Mouse (Mus musculus): ENCODE measurements around the gene Asdurf.
"Not testable (repeated sequence)": the region's sequence is repeated elsewhere in the genome, so short reads cannot be mapped to it uniquely, and the experiment has no call there.

The Asdurf gene

DNA sequence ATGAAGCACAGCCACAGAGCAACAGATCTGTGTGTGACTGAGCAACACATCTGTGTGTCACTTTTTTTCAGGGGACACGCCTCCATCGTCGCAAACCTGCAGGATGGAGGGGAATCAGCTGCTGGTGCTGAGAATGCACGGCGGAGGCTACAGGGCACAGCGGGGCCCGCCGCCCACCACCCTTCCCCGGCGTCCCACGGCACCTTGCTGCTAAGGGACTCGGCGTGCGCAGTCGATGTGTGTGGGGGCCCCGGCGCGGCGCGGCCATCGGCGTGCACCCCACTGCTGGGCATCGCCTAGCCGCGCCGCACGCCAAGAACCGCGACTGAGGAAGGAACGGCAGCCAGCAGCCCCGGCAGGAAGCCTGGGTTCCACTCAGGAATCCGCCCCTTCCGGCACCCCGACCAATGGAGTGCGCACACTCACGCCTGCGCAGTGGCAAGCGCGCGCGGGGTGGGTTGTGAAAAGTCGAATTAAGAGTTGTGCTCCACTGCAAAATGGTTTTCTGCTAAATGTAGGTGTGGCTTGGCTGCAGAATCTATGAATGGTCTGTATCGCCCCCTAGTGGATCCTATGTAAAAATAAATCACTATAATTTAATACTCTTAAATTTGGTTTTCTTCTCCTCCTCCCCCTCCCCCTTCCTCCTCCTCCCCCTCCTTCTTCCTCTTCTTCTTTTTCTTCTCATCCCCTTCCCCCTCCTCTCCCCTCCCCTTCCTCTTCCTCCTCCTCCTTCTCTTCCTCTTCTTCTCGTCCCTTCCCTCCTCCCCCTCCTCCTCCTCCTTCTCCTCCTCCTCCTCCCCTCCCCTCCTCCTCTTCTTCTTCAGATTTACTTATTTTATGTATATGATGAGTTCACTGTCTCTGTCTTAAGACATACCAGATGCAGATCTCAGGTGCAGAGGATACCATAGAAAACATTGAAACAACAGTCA, at the start of gene Asdurf, which contains the start of the genes Gm28551 and Asnsd1:
Gene Asdurf, minus strand, starts transcription at position 293 of the 935 bp plus-strand sequence.
Gene Gm28551, minus strand, starts transcription at position 341 of the 935 bp plus-strand sequence.
Gene Asnsd1, minus strand, starts transcription at position 426 of the 935 bp plus-strand sequence.
- DNase-seq (ENCODE audit: low spot score in 2 of 2), result peak; percentile 96 to 97

DNA sequence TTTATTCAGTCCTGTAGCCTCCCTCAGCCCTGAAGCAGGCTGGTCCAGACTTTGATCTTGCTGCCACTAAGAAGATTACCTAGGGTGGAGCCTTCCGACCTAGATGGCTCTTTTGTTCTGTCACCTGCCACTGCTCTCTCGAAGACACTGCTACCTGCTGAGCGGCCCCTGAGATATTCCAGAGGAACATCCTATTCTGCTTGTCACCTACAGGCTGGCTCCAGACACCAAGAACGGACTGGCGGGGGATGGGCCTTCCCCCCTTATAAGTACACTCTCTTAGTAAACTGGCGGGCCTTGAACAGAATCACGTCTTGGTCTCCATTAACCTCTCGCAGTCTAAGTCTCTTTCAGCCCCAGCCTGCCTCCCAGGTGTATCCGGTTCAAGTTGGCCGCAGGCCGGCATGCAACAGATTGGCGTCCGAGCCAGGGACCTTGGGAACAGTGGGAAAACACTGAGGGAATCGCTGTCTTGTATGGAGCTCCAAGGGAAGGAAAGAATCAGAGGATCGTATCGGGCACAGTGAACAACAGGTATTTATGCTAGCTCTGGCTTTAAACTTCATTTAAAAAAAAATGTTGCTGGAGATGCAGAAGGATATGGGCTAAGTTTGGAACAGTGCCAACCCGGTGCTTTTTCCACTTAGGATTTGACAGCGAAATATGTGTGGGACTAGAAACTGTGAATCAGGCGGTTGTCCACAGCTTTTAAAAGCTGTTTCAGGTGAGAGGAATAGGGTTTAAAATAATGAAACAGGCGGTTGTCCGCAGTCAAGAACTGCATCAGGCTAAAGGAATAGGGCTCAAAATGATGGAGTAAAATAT, 41.7 kb upstream of the Asdurf start:
- DNase-seq (ENCODE audit: low spot score in 2 of 2), result peak; percentile 9 to 10

DNA sequence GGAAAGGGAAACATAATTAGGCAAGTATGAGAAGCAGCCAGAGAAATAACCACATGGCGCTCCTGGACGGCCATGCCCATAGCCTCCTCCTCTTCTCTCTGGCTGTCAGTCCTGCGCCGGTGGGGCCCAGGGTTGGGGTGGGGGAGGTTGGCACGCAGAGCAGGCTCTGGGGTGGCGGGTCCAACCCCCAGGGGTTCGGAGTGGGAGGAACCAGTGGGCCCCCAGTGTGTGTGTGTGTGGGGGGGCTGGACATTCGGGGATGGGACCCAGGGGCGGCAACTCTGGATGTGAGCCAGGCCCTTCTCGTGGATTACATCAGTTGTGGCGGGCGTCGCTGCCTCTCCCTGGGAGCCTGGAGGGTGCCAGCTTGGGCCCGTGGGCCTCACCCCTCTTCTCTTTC, 36.3 kb upstream of the Asdurf start:
- no peak for DNase-seq (ENCODE audit: low spot score in 2 of 2)

DNA sequence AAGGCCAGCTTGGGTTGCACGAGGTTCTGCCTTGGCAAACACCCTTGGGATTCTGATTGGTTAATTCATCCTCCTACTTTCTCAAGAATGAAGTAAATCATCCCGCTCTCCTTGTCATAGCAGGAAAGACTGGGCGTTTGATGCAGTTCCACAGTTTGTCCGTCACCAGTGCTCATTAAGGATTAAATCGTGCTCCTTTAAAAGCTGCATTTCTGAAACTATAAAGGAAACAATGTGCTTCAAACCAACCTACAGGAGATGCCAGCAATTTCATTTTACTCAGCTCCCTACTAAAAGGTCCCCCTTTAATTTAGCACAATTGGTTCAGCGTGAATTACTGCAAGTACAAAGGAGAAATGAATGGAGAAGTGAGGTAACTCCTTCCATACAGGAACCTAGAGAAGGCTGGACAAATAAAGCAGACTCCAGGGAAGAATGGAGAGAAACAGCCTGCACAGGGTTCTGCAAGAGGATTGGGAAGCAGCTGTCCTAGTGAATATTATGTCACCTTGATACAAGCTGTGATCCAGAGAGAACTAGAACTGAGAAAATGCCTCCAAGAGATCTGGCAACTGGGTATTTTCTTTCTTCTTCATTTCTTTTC, 31.8 kb upstream of the Asdurf start:
- no peak for DNase-seq (ENCODE audit: low spot score in 2 of 2)

DNA sequence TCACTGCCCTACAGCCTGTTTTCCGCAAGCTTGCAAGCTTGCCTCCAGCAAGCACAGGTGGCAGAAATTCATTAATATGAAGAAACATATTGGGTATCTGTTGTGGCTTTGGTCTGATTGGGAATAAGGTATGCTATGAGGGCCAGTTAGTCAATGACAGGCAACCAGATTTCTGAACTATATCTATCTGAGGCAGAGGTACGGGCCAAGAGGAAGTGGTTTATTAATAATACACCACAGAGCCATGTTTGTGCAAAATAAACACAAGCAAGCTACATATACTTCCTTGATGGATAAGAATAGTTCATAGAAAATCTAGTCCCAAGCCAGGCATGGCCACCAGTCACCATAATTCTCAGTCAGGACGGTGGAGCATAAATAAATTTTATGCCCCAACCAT, 25.3 kb upstream of the Asdurf start:
- no peak for DNase-seq (ENCODE audit: low spot score in 2 of 2)

DNA sequence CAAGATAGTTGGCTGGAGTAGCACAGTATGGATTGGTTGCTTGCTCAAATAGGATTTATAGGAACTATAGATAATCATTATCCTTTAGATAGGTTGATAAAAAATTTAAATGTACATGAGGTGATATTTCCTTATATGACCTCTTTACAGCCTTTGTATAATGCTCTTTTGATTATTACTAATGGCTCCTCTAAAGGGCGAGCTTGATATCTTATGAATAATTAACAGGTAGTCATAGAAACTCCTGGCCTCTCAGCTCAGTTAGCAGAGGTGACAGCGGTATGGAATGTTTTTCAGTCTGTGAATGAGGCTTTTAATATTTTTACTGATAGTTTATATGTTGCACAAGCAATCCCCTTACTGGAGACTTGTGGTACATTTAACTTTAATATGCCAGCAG, 23.5 kb upstream of the Asdurf start:
- not testable (repeated sequence) for DNase-seq (ENCODE audit: low spot score in 2 of 2)

DNA sequence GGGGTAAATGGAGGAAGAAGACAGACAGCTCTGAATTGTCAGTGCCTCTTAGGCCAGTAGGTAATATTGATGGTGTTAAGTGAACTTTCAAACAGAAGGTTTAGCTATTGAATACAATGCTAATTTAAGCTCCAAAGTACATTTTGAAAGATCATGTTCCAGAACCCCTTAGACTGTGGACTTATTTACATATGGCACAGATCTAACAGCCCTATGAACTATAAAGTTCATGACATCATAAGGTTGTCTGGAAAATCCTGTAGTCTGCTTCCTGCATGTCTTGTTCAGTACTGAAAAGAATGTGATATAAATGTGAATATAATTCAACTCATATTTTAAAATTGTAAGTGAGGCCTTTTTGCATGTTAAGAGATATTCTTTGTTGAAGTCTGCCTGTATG, 6.6 kb upstream of the Asdurf start:
- DNase-seq (ENCODE audit: low spot score in 2 of 2), result no peak

DNA sequence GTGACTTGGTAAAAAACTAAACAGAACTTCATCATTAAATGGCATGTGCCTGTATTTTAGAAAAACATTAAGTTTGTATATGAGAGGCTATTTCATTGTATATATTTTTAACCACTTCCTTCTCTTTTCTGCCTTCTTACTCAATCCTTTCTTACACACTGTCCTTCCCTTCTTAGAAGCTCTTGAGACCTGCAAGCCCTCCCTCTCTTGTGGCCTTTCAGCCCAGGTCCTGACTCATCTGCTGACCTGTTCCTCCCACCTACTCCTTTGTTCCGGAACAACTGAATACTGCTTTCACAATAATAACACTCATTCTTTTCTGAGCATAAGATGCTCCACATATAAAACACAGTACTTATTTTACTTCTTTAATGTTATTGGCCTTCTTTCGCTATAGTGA, 11.3 kb downstream of the Asdurf start:
- DNase-seq (ENCODE audit: low spot score in 2 of 2), result no peak

DNA sequence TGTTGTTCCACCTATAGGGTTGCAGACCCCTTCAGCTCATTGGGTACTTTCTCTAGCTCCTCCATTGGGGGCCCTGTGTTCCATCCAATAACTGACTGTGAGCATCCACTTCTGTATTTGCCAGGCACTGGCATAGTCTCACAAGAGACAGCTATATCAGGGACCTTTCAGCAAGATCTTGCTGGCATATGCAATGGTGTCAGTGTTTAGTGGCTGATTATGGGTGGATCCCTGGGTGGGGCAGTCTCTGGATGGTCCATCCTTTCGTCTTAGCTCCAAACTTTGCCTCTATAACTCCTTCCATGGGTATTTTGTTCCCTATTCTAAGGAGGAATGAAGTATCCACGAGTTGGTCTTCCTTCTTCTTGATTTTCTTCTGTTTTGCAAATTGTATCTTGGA, 15.0 kb downstream of the Asdurf start:
- not testable (repeated sequence) for DNase-seq (ENCODE audit: low spot score in 2 of 2)

DNA sequence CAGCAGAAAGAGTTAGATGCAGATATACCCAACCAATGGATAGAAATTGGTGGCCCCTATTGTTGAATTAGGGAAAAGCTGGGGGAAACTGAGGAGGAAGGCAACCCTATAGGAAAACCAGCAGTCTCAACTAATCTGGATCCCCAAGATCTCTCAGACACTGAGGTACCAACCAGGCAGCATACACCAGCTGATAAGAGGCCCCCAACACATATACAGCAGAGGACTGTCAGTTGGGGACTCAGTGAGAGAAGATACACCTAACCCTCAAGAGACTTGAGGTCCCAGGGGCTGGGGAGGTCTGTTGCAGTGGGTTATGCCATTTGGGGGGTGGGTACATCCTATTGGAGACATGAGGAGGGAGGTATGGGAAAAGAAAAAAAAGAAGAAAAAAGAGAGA, 17.0 kb downstream of the Asdurf start:
- no peak for DNase-seq (ENCODE audit: low spot score in 2 of 2)

DNA sequence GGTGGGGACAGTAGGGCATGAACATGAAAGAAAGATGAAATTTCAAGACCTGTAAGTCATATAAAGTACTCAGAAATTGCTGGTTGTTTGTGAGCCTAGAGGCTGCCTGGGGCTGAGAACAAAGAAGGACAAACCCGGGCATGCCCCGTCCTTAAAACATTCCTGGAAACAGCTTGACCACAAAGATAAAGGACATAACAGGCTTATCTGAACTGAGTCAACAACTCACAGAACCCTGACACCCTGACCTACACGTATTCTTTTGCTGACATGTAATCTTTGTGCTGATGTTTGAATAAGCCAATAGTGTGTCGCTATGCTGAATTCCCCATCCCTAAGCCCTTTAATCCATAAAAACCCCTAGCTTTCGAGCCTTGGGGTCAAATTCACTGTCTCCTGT, 18.9 kb downstream of the Asdurf start:
- not testable (repeated sequence) for DNase-seq (ENCODE audit: low spot score in 2 of 2)

DNA sequence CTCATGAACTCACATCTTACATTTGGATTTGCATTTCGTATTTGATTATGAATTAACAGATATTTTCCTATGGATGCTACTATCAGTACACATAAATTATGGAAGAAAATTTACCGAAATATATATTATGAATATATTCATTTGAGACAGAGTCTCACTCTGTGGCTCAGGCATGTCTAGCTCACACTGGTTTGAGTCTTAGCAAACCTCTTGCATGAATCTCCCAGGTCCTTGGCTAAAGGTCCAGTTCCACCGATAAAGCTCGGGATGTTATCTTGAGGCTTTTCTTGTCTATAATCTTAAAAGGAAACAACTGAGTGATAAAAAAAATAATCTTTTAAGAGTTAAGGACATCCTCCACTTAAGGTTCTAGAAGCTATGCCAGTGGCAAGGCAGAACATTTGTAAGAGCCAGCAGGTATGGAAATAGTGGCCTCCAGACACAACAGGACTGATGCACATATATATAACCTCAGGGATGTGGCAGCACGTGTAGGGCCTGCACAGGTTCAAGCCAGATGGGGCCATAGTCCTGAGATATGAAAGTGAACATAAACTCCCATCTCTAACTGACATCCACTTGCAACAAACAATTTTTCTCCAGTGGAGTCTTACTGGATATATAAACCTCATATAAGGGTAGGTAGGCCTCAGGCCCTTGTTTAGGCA, 27.5 kb downstream of the Asdurf start:
- DNase-seq (ENCODE audit: low spot score in 2 of 2), result no peak

DNA sequence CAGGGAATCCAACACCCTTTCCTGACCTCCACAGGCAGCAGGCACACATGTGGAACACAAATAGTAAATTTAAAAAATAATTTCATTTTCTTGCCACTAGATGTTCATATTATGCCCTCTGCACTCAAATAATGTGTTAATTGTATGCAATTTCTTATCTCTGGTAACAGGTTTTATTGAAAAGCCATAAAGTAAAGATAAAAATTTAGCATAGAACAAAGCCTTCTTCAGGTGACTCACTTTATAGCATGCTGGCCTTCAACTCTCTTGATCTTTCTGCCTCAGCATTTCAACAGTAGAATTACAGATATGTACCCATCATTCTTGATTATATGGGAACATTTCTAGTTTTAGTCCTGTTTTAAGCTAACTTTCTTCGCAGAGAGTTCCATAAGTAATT, 28.1 kb downstream of the Asdurf start:
- no peak for DNase-seq (ENCODE audit: low spot score in 2 of 2)

DNA sequence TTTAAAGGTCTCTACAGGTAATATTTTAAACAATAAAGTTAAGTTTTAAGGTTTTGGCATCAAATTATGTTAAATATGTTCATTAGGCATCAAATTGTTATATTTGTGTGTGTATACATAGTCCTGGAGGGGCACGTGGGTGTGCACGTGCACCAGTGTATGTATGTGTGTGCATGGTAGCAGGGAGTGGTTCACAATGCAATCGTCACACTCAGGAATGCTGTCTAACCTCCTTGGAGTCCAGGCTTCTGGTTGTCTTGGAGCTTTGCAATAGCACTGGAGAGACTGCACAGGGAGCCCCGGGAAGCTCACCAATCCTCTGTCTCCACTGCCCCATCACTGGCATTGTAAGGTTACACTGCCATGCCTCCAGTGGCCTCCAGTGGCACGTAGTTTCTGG, 29.2 kb downstream of the Asdurf start:
- no peak for DNase-seq (ENCODE audit: low spot score in 2 of 2)

DNA sequence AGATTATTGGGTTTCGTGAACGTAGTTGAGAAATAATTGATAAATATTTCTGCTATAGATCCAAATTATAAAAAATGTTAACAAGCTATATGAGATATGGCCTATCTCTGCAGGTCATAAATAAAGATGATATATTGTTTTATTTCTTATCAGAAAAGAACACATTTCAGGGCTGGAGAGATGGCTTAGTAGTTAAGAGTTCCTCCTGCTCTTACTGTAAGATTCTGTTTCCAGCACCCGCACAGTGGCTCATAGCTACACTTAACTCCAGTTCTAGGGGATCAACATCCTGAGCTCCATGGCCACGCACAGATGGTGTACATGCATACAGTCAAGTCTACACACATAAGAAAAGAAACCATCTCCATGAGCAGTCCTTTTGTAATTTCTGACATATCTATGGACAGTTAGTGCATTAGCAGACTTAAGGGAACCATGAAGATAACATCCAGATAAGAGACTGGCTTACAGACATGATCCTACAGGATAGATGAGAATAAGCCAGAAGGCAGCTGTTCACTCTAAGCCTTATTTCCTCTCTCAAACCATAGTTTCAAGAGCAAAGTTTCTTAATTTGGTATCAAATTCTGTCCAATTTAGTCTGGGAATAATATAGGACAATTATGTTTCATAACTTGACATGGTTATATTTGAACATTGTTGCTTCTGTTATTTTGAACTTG, 30.6 kb downstream of the Asdurf start:
- no peak for DNase-seq (ENCODE audit: low spot score in 2 of 2)

DNA sequence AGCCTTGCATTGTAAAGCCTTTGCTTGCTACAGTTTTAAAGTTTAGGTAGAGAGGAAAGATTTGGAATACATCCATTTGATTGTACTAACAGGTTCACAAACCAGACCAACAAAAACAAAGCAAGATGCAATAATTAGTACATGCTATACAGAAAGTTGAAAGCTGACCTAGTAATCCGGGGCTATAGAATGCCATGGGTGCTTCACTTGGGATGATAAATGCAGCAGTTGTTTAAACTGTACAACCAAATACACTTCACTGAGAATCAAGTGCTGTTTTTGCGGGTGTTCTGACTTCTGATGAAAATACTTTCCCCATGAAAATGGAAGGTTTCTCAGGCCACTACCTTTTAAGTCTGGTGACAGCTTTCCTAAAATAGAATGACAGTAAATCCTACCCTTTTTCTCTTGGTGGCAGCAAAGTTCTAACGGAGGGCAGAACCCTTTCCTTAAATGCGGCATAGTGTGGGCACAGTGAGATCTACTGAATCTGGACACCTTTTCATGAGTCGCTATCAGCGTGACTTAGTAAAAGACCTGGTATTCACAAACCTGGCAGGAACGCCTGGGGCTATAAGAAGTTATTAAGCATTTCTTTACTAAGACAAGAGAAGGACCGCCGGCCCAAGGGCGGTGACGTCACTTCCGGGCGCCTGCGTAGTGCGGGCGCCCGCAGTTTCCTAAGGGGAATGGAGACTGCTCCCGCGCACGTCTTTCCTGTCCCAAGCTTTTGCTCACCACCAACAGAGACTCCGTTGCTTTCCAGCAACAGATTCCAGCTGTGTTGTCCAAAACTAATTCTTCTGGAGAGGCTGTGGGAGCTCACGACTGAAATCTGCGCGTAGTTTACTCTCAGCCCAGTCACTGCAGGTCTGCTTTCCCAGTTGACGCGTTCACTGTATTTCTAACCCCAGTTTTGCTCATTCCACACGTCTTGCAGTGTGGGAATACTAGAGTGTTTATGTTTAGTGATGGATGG, 39.1 kb downstream of the Asdurf start, which contains the start of gene Osgepl1:
Gene Osgepl1, plus strand, starts transcription at position 636 of the 979 bp plus-strand sequence.
- DNase-seq (ENCODE audit: low spot score in 2 of 2), result peak; percentile 67 to 82

DNA sequence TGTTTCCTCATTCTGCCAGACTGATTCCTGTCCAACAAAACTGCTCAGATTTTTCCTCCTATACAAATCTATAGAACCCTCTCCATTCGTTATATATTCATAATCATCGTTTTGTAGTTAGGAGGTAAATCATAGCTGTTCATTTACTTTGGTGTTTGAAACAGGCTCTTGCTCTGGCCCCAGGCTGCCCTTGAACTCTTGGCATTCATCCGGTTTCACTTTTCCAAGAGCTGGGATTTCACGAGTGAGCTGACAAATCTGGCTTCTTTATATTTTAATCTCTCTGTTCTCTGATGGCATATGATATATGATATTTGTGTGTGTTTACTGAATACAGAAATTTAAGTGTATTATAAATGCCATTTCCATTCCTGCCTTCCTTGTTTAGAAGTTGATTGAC, 51.9 kb downstream of the Asdurf start:
- no peak for DNase-seq (ENCODE audit: low spot score in 2 of 2)

All from frontal cortex, postnatal 10 days (tissue).